Mouse (Mus musculus): ENCODE results near the gene Dusp5. TPM values are rescaled to one million over a fixed set of nuclear protein-coding genes. Genes with fewer than 3 reads are reported as not detected.
"Not testable (repeated sequence)": the region's sequence is repeated elsewhere in the genome, so short reads cannot be mapped to it uniquely, and the experiment has no call there.

Dusp5 gene
- total RNA-seq, 2 experiments from 2014 or later, result 4.1 to 12.8 TPM

DNA sequence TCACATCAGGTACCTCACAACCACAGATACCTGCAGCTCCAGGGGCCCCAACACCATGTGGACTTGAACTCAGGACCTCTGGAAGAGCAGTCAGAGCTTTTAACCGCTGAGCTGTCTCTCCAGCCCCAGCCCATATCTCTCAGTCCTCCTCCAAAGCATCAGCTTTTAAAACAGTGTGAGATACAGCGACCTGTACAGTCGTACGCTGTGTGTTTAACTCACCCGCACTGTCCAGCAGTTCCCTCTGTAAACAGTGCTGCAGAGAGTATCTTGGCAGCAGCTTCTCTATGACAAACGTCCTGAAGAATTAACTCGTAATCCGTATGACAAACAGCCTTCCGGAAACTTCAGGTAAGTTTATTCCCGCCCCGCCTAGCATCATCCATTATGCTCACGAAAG, 43.7 kb downstream of the Dusp5 start:
- intact Hi-C loops (cut with DNase I), result no loop called here
- no peak for DNase-seq

DNA sequence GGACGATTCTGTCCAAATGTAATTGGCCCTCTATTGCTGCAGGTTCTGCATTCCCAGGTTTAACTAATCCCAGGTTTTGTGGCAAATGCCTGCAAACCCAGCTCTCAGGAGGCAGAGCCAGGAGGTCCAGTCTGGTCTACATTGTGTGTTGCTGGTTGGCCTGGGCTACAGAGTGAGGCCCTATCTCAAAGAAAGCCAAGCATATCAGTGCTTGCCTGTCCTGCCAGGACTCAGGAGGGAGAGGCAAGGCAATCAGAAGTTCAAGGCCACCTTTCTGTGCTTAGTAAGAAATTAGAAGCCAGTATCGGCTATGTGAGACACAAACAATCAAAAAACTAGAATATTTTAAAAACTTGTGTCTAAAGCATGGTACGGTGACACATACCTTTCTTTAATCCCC, 44.2 kb downstream of the Dusp5 start:
- no peak for DNase-seq
- intact Hi-C loops (cut with DNase I), result no loop called here

DNA sequence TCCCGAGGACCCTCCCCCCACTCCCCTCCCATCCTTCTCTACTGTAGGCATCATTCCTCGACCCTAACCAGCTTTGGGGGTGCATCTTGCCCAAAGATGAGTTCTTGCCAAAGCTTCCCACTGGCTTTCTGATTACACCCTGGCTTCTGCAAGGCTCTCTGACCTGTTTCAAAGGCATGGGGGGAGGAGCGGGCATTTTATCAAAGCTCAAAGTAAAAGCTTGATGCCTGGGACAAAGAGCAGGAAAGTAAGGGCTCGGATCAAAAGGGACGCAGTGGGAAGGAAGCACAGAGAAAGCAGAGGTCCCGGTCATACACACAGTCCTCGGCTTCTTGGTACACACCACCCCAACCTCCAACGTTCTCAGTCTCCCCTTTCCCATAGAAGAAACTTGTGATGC, 45.2 kb downstream of the Dusp5 start:
- intact Hi-C loops (cut with DNase I), result no loop called here

DNA sequence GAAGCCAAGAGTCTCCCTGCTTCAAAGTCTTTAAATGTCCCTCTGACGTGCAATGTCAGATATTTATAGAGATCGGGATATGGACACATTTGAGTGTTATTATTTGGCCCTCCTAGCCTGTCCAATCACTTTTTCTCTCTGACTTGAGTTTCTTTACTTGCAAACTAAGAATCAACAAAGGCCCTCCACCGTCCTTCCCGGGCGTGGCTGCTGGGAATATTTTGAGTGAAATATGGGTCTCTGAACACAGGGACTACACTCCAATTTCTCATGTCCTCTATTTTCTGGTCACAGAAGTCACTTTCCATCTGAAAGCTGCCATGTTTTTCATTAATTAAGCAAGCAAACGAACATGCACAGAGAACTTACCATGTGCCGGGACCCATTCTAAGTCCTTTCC, 45.6 kb downstream of the Dusp5 start:
- no peak for DNase-seq
- intact Hi-C loops (cut with DNase I), result no loop called here

More for the DNA sequence above, 45.2 kb downstream of the Dusp5 start:
- DNase-seq, result no peak

DNA sequence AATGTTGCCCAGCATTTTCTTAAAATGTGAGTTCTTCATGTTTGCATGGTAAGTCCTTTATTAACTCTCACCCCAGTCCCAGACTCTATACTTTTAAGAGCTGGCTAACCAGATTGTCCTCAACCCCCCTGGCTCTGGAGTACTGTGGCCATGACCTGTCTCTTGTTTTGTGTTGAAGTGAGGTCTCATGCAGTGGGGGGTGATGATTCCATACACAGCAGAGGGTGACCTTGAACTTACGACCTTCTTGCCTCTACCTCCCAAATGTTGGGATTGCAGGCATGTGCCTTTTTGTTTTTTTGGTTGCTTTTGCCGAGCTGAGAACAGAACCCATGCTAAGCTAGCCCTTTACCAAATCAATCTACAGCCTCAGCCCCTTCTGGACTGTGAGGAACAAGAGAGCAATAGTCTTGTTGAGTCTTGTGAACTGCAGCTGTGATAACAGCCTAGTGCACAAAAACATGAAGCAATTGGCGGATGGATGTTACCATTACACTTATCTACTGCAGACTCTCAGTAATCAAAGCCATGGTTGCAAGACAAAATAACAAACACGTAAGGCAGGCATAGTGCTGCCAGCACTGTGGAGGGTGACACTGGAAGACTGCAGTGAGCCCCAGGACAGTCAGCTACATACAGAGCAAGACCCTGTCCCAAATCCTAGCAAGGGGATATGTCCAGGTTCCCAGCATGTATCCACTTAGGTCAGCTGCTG, 46.5 kb downstream of the Dusp5 start:
- intact Hi-C loops (cut with DNase I), result no loop called here

DNA sequence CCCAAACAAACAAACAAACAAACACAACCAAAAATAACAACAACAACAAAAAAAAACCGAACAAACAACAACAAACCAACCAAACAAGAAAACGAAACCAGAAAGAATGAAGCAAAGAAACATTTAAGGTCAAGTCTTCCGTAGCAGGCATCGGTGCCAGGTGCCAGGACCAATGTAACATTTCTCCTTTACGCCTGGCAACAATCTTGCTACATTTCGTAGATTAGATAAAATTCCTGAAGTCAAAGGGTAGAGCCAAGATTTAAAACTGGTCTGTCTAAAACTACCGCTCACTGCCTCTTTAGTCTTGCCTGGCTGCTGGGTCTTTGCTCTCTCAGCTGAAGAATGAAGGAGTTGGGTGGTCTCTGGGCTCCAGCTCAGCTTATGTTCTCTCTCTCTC, 47.2 kb downstream of the Dusp5 start:
- intact Hi-C loops (cut with DNase I), result no loop called here
- no peak for DNase-seq

More for the DNA sequence above, 46.5 kb downstream of the Dusp5 start:
- peak in 1 of 2 experiments; percentile 28 for DNase-seq

DNA sequence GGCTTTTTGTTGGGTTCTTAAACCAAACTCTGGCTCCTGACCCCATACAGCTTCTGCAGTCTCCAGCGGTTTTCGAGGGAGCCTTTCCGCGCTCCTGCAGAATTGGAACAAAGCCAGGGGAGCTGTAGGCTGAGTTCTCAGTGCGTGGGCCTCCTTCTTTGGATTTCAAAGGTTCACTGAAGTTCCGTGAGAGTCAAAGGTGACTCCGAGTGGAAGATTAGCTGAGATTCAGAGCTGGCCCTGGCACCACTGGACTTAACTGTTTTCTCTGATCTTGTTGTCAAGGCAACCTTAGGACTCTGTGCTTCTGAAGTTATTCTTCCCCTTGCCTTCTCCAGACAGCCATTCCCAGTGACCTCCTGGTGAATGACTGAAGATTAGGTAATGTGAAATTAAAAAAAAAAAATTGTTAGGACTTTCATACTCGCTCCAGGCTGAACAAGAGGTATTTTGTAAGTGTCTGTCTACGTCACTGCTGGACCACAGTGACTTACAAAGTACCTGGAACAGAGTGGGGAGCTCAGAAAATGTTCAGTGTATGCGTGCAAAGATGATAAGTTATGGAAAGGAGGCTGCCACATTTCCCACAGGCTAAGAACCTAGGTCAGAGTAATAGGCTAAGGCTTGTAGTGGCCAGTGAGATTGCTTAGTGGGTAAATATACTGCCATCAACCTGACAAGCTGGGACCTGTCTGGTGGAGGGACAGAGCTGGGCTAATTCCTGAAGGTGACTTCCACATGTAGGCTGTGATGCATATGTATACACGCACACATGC, 48.3 kb downstream of the Dusp5 start:
- peak in 1 of 2 experiments; percentile 24 for DNase-seq
- intact Hi-C loops (cut with DNase I), result no loop called here

DNA sequence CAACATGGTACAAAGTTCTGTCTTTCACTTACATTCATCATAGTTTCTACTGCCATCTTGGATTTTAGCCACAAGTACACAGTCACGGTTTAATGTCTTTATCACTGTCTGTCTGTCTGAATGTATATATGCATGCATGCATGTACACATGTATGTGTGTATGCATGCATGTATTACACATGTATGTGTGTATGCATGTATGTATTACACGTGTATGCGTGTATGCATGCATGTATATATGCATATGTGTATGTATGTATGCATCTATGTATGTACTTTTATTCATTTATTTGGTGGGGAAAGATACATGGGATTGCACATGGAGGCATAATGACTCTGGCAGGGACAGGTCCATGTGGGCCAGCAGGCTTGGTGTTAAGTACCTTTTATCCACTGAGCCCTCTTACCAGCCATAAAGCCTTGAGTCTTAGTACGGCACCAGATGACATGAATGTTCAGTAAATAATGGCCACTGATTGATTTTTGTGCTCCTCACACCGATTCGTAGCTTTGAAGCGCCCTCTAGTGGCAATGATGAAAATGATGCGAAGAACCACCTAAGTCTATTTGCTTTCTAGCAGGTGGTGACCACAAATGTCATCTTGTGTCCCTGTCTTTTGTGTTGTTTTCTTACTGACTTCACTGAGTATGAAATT, 49.8 kb downstream of the Dusp5 start:
- peak; percentile 64 to 70 for DNase-seq
- intact Hi-C loops (cut with DNase I), result loop anchor here (1.0 to 2.0 kb wide), 4 partner anchors 20 to 183 kb away; partner anchors contain the start of gene Dusp5

DNA sequence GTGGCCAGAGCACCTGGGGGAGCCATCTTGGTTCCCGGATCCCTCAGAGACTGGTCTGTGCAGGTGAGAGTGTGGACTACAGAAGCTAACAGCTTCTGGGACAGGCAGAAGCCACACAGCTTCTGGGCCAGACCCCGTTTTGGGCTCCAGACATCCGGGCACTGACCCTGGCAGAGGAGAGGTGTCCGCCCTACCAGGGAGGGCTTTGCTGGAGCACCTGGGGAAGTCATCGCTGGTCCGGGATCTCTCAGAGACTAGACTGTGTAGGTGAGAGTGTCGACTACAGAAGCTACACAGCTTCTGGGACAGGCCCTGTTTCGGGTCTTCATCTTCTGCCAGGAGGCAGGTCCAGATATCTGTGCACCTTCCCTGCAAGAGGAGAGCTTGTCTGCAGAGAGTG, 51.4 kb downstream of the Dusp5 start:
- intact Hi-C loops (cut with DNase I); DNase-seq: not testable (repeated sequence)

DNA sequence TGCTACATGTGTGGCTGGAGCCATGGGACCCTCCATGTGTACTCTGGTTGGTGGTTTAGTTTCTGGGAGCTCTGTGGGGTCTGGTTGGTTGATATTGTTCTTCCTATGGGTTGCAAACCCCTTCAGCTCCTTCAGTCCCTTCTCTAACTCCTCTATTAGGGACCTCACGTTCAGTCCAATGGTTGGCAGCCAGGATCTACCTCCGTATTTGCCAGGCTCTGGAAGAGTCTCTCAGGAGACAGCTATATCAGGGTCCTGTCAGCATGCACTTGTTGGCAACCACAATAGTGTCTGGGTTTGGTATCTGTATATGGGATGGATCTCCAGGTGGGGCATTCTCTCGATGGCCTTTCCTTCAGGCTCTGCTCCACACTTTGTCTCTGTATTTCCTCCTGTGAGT, 58.8 kb downstream of the Dusp5 start:
- intact Hi-C loops (cut with DNase I); DNase-seq: not testable (repeated sequence)

DNA sequence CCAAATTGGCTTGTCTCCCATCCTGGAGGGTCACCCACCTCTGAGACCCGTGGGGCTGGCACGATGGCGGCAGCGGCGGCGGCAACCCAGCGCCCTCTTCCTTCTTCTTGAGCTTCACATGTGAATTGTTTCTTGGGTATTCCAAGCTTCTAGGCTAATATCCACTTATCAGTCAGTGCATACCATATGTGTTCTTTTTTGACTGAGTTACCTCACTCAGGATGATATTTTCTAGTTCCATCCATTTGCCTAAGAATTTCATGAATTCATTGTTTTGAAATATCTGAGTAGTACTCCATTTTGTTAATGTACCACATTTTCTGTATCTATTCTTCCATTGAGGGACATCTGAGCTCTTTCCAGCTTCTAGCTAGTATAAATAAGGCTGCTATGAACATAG, 60.1 kb downstream of the Dusp5 start, which contains the start of gene Nutf2-ps1:
Nutf2-ps1 (minus strand) TSS at position 101 of the 400 bp plus-strand sequence.
- DNase-seq; intact Hi-C loops (cut with DNase I): not testable (repeated sequence)

Other genes with a start within 250 kb of the Dusp5 start
- 10 to 100 TPM; 50.9 to 51.7 TPM for gene Mxi1, start 218.6 kb upstream of the Dusp5 start, total RNA-seq (2021)
- gene Gm10197, start 157.3 kb upstream of the Dusp5 start, total RNA-seq (2021), result not detected
- gene Smndc1, start 138.5 kb upstream of the Dusp5 start, total RNA-seq (2021), result 10 to 100 TPM; 33.0 to 33.8 TPM
- 10 to 100 TPM; 68.3 to 78.2 TPM for gene Nutf2-ps1, start 60.0 kb downstream of the Dusp5 start, total RNA-seq (2021)
- gene Smc3, start 71.3 kb downstream of the Dusp5 start, total RNA-seq (2021), result 10 to 100 TPM; 22.8 to 23.7 TPM
- gene Rbm20, start 148.2 kb downstream of the Dusp5 start, total RNA-seq (2021), result 100 to 1,000 TPM; 216 to 224 TPM

All from heart, postnatal 36 days (tissue).